Mouse (Mus musculus) limb, embryonic 13.5 days (tissue): ENCODE measurements around the gene Gm17542. TPM values are rescaled to one million over a fixed set of nuclear protein-coding genes. Genes with fewer than 3 reads are reported as not detected.
A peak's percentile ranks its signal among the peaks of the same experiment; 100 is the strongest.
"Not testable (repeated sequence)": the region's sequence is repeated elsewhere in the genome, so short reads cannot be mapped to it uniquely, and the experiment has no call there.

ENCODE experiments used
- ATAC-seq: fragments of 200-750 bp; cut with Nextera tagmentation; 2 replicates; pipeline ENCODE4 v1.8.0; 2017; ENCODE audit warnings: low read depth, moderate number of reproducible peaks, moderate TSS enrichment; ENCODE audit not compliant: low FRiP score
- H3K27ac ChIP-seq: fragments of 300-500 bp; sonication (generic); 2 replicates; pipeline ENCODE4 v1.5.1; 2015; ENCODE audit warnings: inconsistent platforms, mild to moderate bottlenecking, moderate library complexity
- H3K27me3 ChIP-seq: fragments of 300-500 bp; sonication (generic); 2 replicates; pipeline ENCODE4 v1.6.1; 2015; ENCODE audit warnings: mild to moderate bottlenecking, inconsistent platforms
- H3K36me3 ChIP-seq: fragments of 300-500 bp; sonication (generic); 2 replicates; pipeline ENCODE4 v1.6.1; 2015; ENCODE audit warnings: inconsistent platforms, mild to moderate bottlenecking, moderate library complexity
- H3K4me1 ChIP-seq: fragments of 300-500 bp; sonication (generic); 2 replicates; pipeline ENCODE4 v1.6.1; 2015; ENCODE audit warnings: inconsistent platforms
- H3K4me2 ChIP-seq: fragments of 300-500 bp; sonication (generic); replicated peaks from 2 replicates; pipeline ENCODE4 v1.6.1; 2015; ENCODE audit warnings: inconsistent platforms, mild to moderate bottlenecking, moderate library complexity
- H3K4me3 ChIP-seq: fragments of 300-500 bp; sonication (generic); 2 replicates; pipeline ENCODE4 v1.5.1; 2015; ENCODE audit warnings: moderate library complexity, mild to moderate bottlenecking, inconsistent platforms
- H3K9ac ChIP-seq: fragments of 300-500 bp; sonication (generic); 2 replicates; pipeline ENCODE4 v1.6.1; 2015; ENCODE audit warnings: mild to moderate bottlenecking, inconsistent platforms
- H3K9me3 ChIP-seq: fragments of 300-500 bp; sonication (generic); 2 replicates; pipeline ENCODE4 v1.6.1; 2016; ENCODE audit warnings: inconsistent platforms
- WGBS: fragments of 180-500 bp; shearing (Covaris S2); methylation state at CpG from one replicate; pipeline ENCODE4 v1.1.7; 2015; 5-methylcytosine and 5-hydroxymethylcytosine counted together
- polyA plus RNA-seq: library from polyadenylated mRNA; unstranded; fragments of >200 nt; fragmentation: Nextera tagmentation; extraction: Ambion mirVana; gene quantifications from 2 replicates; pipeline ENCODE4 v1.2.1, GENCODE M21; 2015

Gm17542 gene
- not detected in 2 replicates for polyA plus RNA-seq

GRCm38 (mm10) chr10:58718110-58718509 lies at the start of gene Gm17542:
Gm17542 (minus strand) TSS chr10:58718210.
- not testable (repeated sequence) for H3K9ac ChIP-seq, H3K27ac ChIP-seq, H3K36me3 ChIP-seq, H3K4me2 ChIP-seq, H3K27me3 ChIP-seq, ATAC-seq, H3K9me3 ChIP-seq, H3K4me3 ChIP-seq
- H3K4me1 ChIP-seq: 0 out of 2 replicates have a peak, but pooled peaks cover 13% of the 10 kb centered on the region

GRCm38 (mm10) chr10:58739779-58740178 lies 21.8 kb upstream of the Gm17542 start:
- no peaks in the 10 kb centered on the region for H3K4me1 ChIP-seq
- H3K27me3 ChIP-seq: no peaks in the 10 kb centered on the region
- no peak for ATAC-seq
- H3K9me3 ChIP-seq: no peaks in the 10 kb centered on the region
- no peak overlapping the region for H3K4me3 ChIP-seq
- H3K36me3 ChIP-seq: no peaks in the 10 kb centered on the region
- no peak overlapping the region for H3K9ac ChIP-seq
- no peak overlapping the region for H3K27ac ChIP-seq
- H3K4me2 ChIP-seq: no peak overlapping the region

- no peaks in the 10 kb centered on the region for H3K4me1 ChIP-seq
- no peak for ATAC-seq
- 84% methylated on average over 7 of the region's 7 CpGs for WGBS
These were observed 20.1 kb upstream of the Gm17542 start for GRCm38 (mm10) chr10:58738152-58738551.

GRCm38 (mm10) chr10:58714789-58715148 lies 3.2 kb downstream of the Gm17542 start:
- Histone ChIP-seq H3K27me3 (no peaks in the 10 kb centered on the region), H3K36me3 (no peaks in the 10 kb centered on the region), H3K9me3 (no peaks in the 10 kb centered on the region), H3K9ac (no peak overlapping the region), H3K4me2 (peak overlapping the region; percentile 59), H3K4me1 (0 out of 2 replicates have a peak, but pooled peaks cover 13% of the 10 kb centered on the region), H3K27ac (no peak overlapping the region), H3K4me3 (peak overlapping the region; percentile 31)
- no peak for ATAC-seq
- WGBS: 38% methylated on average over 3 of the region's 3 CpGs

More at GRCm38 (mm10) chr10:58738152-58738551, 20.1 kb upstream of the Gm17542 start:
- H3K27ac ChIP-seq: no peak overlapping the region
- no peak overlapping the region for H3K9ac ChIP-seq
- H3K9me3 ChIP-seq: no peaks in the 10 kb centered on the region
- H3K4me3 ChIP-seq: no peak overlapping the region
- no peak overlapping the region for H3K4me2 ChIP-seq
- no peaks in the 10 kb centered on the region for H3K27me3 ChIP-seq
- H3K36me3 ChIP-seq: no peaks in the 10 kb centered on the region

- WGBS: 28% methylated on average over 24 of the region's 24 CpGs
- H3K4me1 ChIP-seq: 0 out of 2 replicates have a peak, but pooled peaks cover 13% of the 10 kb centered on the region
- H3K27me3 ChIP-seq: no peaks in the 10 kb centered on the region
- H3K9me3 ChIP-seq: no peaks in the 10 kb centered on the region
- H3K4me3 ChIP-seq: peak overlapping the region; percentile 31
- H3K9ac ChIP-seq: 0 out of 2 replicates have a peak overlapping the region, but pooled peaks have one; percentile 31
- peak overlapping the region; percentile 59 for H3K4me2 ChIP-seq
- H3K36me3 ChIP-seq: no peaks in the 10 kb centered on the region
- ATAC-seq: no peak
- H3K27ac ChIP-seq: no peak overlapping the region
These were observed 3.9 kb downstream of the Gm17542 start for GRCm38 (mm10) chr10:58713855-58714788.

GRCm38 (mm10) chr10:58713225-58713624 lies 4.8 kb downstream of the Gm17542 start:
- no peaks in the 10 kb centered on the region for H3K9me3 ChIP-seq
- H3K27ac ChIP-seq: no peak overlapping the region
- no peak overlapping the region for H3K9ac ChIP-seq
- H3K4me1 ChIP-seq: 0 out of 2 replicates have a peak, but pooled peaks cover 13% of the 10 kb centered on the region
- no peak overlapping the region for H3K4me3 ChIP-seq
- no peaks in the 10 kb centered on the region for H3K27me3 ChIP-seq
- WGBS: 91% methylated on average over 7 of the region's 7 CpGs
- no peak overlapping the region for H3K4me2 ChIP-seq
- no peaks in the 10 kb centered on the region for H3K36me3 ChIP-seq
- ATAC-seq: no peak

- no peak overlapping the region for H3K4me2 ChIP-seq
- 0 out of 2 replicates have a peak, but pooled peaks cover 5% of the 10 kb centered on the region for H3K4me1 ChIP-seq
- no peak for ATAC-seq
- H3K9me3 ChIP-seq: no peaks in the 10 kb centered on the region; the same call in 1 of the 2 replicates
- H3K9ac ChIP-seq: no peak overlapping the region
- no peaks in the 10 kb centered on the region for H3K27me3 ChIP-seq
- H3K36me3 ChIP-seq: no peaks in the 10 kb centered on the region
- no peak overlapping the region for H3K4me3 ChIP-seq
- WGBS: 90% methylated on average over 4 of the region's 4 CpGs
- no peak overlapping the region for H3K27ac ChIP-seq
These were observed 9.0 kb downstream of the Gm17542 start for GRCm38 (mm10) chr10:58709021-58709420.

GRCm38 (mm10) chr10:58700578-58700977 lies 17.4 kb downstream of the Gm17542 start:
- Histone ChIP-seq H3K27me3 (no peaks in the 10 kb centered on the region), H3K4me3 (no peak overlapping the region), H3K4me1 (no peaks in the 10 kb centered on the region), H3K9ac (no peak overlapping the region), H3K4me2 (no peak overlapping the region), H3K9me3 (no peaks in the 10 kb centered on the region), H3K27ac (no peak overlapping the region), H3K36me3 (no peaks in the 10 kb centered on the region)
- ATAC-seq: no peak
- WGBS: 43% methylated on average over 6 of the region's 6 CpGs

- no peak for ATAC-seq
- Histone ChIP-seq H3K36me3 (no peaks in the 10 kb centered on the region), H3K4me3 (no peak overlapping the region), H3K9me3 (no peaks in the 10 kb centered on the region), H3K4me2 (no peak overlapping the region), H3K9ac (no peak overlapping the region), H3K4me1 (no peaks in the 10 kb centered on the region), H3K27me3 (no peaks in the 10 kb centered on the region), H3K27ac (no peak overlapping the region)
- 35% methylated on average over 4 of the region's 4 CpGs for WGBS
These were observed 17.9 kb downstream of the Gm17542 start for GRCm38 (mm10) chr10:58700160-58700559.

- Histone ChIP-seq H3K27me3 (no peaks in the 10 kb centered on the region), H3K4me2 (no peak overlapping the region), H3K4me1 (peaks cover 4% of the 10 kb centered on the region; the same call in 1 of the 2 replicates), H3K4me3 (no peak overlapping the region), H3K9ac (no peak overlapping the region), H3K36me3 (no peaks in the 10 kb centered on the region), H3K27ac (no peak overlapping the region), H3K9me3 (no peaks in the 10 kb centered on the region)
- no peak for ATAC-seq
- 86% methylated on average over 4 of the region's 4 CpGs for WGBS
These were observed 19.1 kb downstream of the Gm17542 start for GRCm38 (mm10) chr10:58698955-58699354.

GRCm38 (mm10) chr10:58691051-58691450 lies 27.0 kb downstream of the Gm17542 start:
- no peak overlapping the region for H3K27ac ChIP-seq
- peaks cover 4% of the 10 kb centered on the region; the same call in 1 of the 2 replicates for H3K4me1 ChIP-seq
- no peaks in the 10 kb centered on the region for H3K36me3 ChIP-seq
- H3K4me3 ChIP-seq: no peak overlapping the region
- H3K9ac ChIP-seq: no peak overlapping the region
- 75% methylated on average over 7 of the region's 7 CpGs for WGBS
- no peak for ATAC-seq
- no peak overlapping the region for H3K4me2 ChIP-seq
- no peaks in the 10 kb centered on the region for H3K27me3 ChIP-seq
- no peaks in the 10 kb centered on the region for H3K9me3 ChIP-seq

- Histone ChIP-seq H3K4me3 (no peak overlapping the region), H3K4me1 (no peaks in the 10 kb centered on the region), H3K9ac (no peak overlapping the region), H3K9me3 (no peaks in the 10 kb centered on the region), H3K36me3 (no peaks in the 10 kb centered on the region), H3K27ac (no peak overlapping the region), H3K27me3 (no peaks in the 10 kb centered on the region), H3K4me2 (no peak overlapping the region)
- no peak for ATAC-seq
- WGBS: 75% methylated on average over 6 of the region's 6 CpGs
These were observed 38.7 kb downstream of the Gm17542 start for GRCm38 (mm10) chr10:58679298-58679697.
